Mouse (Mus musculus): ENCODE data around the gene Amigo2.

- no peak for TF ChIP-seq MAX (IDR thresholded peaks at IDR 0.05; ENCODE audit: low read depth)
- TF ChIP-seq E2F4 (IDR thresholded peaks at IDR 0.05; ENCODE audit: insufficient read depth): no peak
- TF ChIP-seq POLR2A (IDR thresholded peaks at IDR 0.05; ENCODE audit: insufficient read length, low read depth): no peak
- TF ChIP-seq REST (IDR thresholded peaks at IDR 0.05; ENCODE audit: insufficient read depth, insufficient read length): no peak
- TF ChIP-seq MYOG (IDR thresholded peaks at IDR 0.05; ENCODE audit: control insufficient read depth in 1 of 3, insufficient read depth in 1 of 3, insufficient read length in 2 of 3, low read depth in 2 of 3): no peak
- TF ChIP-seq POLR2AphosphoS2 (IDR thresholded peaks at IDR 0.05; ENCODE audit: insufficient read length, low read depth): no peak
- no peak for TF ChIP-seq CEBPB (IDR thresholded peaks at IDR 0.05; ENCODE audit: insufficient read depth, poor library complexity, severe bottlenecking)
- no peak for TF ChIP-seq USF1 (IDR thresholded peaks at IDR 0.05; ENCODE audit: low read depth)
- no peak for TF ChIP-seq TCF12 (IDR thresholded peaks at IDR 0.05; ENCODE audit: insufficient read depth, poor library complexity, severe bottlenecking)
- no peak for TF ChIP-seq TCF3 (IDR thresholded peaks at IDR 0.05; ENCODE audit: insufficient read length, low read depth)
- no peak for TF ChIP-seq MYOD1 (IDR thresholded peaks at IDR 0.05; ENCODE audit: control insufficient read depth in 1 of 3, insufficient read length in 2 of 3, low read depth in 2 of 3)
Measured at GRCm38 (mm10) chr15:97291291-97292050, 44.4 kb upstream of the Amigo2 start.

Measured in myocyte (in vitro differentiated cells).